Mouse (Mus musculus): ENCODE data around the gene Olfr724. TPM values are rescaled to one million over a fixed set of nuclear protein-coding genes. Genes with fewer than 3 reads are reported as not detected.

The Olfr724 gene
- polyA plus RNA-seq (2012; rRNA removed; ENCODE audit: low replicate concordance): not detected in 2 replicates

GRCm38 (mm10) chr14:49963174-49963573 lies at the start of gene Olfr724:
TSS of gene Olfr724 (minus strand) at chr14:49963274.

GRCm38 (mm10) chr14:49931687-49932086 lies 31.4 kb downstream of the Olfr724 start, which contains the start of gene Olfr723:
TSS of gene Olfr723 (minus strand) at chr14:49931787.

Other genes with a start within 250 kb of the Olfr724 start
- 0.20 and 1.1 TPM in 2 replicates for gene Armh4, start 179.9 kb downstream of the Olfr724 start, polyA plus RNA-seq (2012; rRNA removed; ENCODE audit: low replicate concordance)
- not detected in 2 replicates for gene Olfr722, start 61.3 kb downstream of the Olfr724 start, polyA plus RNA-seq (2012; rRNA removed; ENCODE audit: low replicate concordance)
- gene Olfr723, start 31.5 kb downstream of the Olfr724 start, polyA plus RNA-seq (2012; rRNA removed; ENCODE audit: low replicate concordance): not detected in 2 replicates
- gene Olfr725, start 77.1 kb upstream of the Olfr724 start, polyA plus RNA-seq (2012; rRNA removed; ENCODE audit: low replicate concordance): not detected in 2 replicates
- not detected in 2 replicates for gene Olfr726, start 127.7 kb upstream of the Olfr724 start, polyA plus RNA-seq (2012; rRNA removed; ENCODE audit: low replicate concordance)
- not detected in 2 replicates for gene Olfr727, start 159.9 kb upstream of the Olfr724 start, polyA plus RNA-seq (2012; rRNA removed; ENCODE audit: low replicate concordance)
- gene Olfr728, start 179.4 kb upstream of the Olfr724 start, polyA plus RNA-seq (2012; rRNA removed; ENCODE audit: low replicate concordance): not detected in 2 replicates
- not detected in 2 replicates for gene Olfr729, start 189.6 kb upstream of the Olfr724 start, polyA plus RNA-seq (2012; rRNA removed; ENCODE audit: low replicate concordance)
- not detected in 2 replicates for gene Olfr730, start 224.9 kb upstream of the Olfr724 start, polyA plus RNA-seq (2012; rRNA removed; ENCODE audit: low replicate concordance)

All from duodenum, adult 2 months (tissue).